Mouse (Mus musculus) midbrain, embryonic 11.5 days (tissue): ENCODE results near the gene Rapgef4. TPM values are rescaled to one million over a fixed set of nuclear protein-coding genes. Genes with fewer than 3 reads are reported as not detected.
A peak's percentile ranks its signal among the peaks of the same experiment; 100 is the strongest.

ENCODE experiments used
- ATAC-seq: fragments of 200-750 bp; cut with Nextera tagmentation; 2 replicates; pipeline ENCODE4 v1.8.0; 2017; ENCODE audit warnings: moderate TSS enrichment, moderate library complexity; ENCODE audit not compliant: low FRiP score
- DNase-seq: peaks from one replicate; pipeline ENCODE4 v3.0.0; 2015; ENCODE audit warnings: low spot score; ENCODE audit errors: missing footprints
- H3K27ac ChIP-seq: fragments of 300-500 bp; sonication (generic); 2 replicates; pipeline ENCODE4 v1.5.1; 2014; ENCODE audit warnings: low read depth, low read length
- H3K27me3 ChIP-seq: fragments of 300-500 bp; sonication (generic); 2 replicates; pipeline ENCODE4 v1.6.1; 2014; ENCODE audit warnings: mild to moderate bottlenecking, low read length, moderate library complexity, mixed read lengths; ENCODE audit not compliant: control insufficient read depth, insufficient read depth
- H3K36me3 ChIP-seq: fragments of 300-500 bp; sonication (generic); 2 replicates; pipeline ENCODE4 v1.6.1; 2014; ENCODE audit warnings: mild to moderate bottlenecking, low read length, moderate library complexity, mixed read lengths; ENCODE audit not compliant: control insufficient read depth, insufficient read depth
- H3K4me1 ChIP-seq: fragments of 300-500 bp; sonication (generic); 2 replicates; pipeline ENCODE4 v1.6.1; 2014; ENCODE audit warnings: low read length; ENCODE audit not compliant: control insufficient read depth, insufficient read depth
- H3K4me2 ChIP-seq: fragments of 300-500 bp; sonication (generic); 2 replicates; pipeline ENCODE4 v1.6.1; 2014; ENCODE audit warnings: mild to moderate bottlenecking, moderate library complexity
- H3K4me3 ChIP-seq: fragments of 300-500 bp; sonication (generic); 2 replicates; pipeline ENCODE4 v1.5.1; 2014; ENCODE audit warnings: low read depth, low read length
- H3K9ac ChIP-seq: fragments of 300-500 bp; sonication (generic); 2 replicates; pipeline ENCODE4 v1.6.1; 2014; ENCODE audit warnings: low read length
- H3K9me3 ChIP-seq: fragments of 300-500 bp; sonication (generic); 2 replicates; pipeline ENCODE4 v1.6.1; 2016; ENCODE audit warnings: low read length; ENCODE audit not compliant: control insufficient read depth
- WGBS: fragments of 180-500 bp; shearing (Covaris S2); extraction: QIAGEN DNeasy Blood & Tissue Kit; methylation state at CpG from one replicate; pipeline ENCODE4 v1.1.7; 2014; 5-methylcytosine and 5-hydroxymethylcytosine counted together
- polyA plus RNA-seq: library from polyadenylated mRNA; unstranded; fragments of >200 nt; fragmentation: Nextera tagmentation; extraction: Ambion mirVana; gene quantifications from 2 replicates; pipeline ENCODE4 v1.2.1, GENCODE M21; 2014

Rapgef4 gene
- polyA plus RNA-seq, 1 experiment from 2014 or later, result 2.0 TPM

GRCm38 (mm10) chr2:72241714-72242472 is 260.9 kb downstream of the Rapgef4 start:
- 57% methylated on average over 14 of the region's 14 CpGs for WGBS
- H3K4me1 ChIP-seq, result peaks cover 12% of the 10 kb centered on the region

GRCm38 (mm10) chr2:72242910-72243675 is 262.1 kb downstream of the Rapgef4 start:
- Histone ChIP-seq H3K4me2 (no peak overlapping the region), H3K4me1 (peaks cover 12% of the 10 kb centered on the region), H3K27ac (no peak overlapping the region), H3K9me3 (no peaks in the 10 kb centered on the region), H3K4me3 (no peak overlapping the region), H3K27me3 (no peaks in the 10 kb centered on the region), H3K9ac (no peak overlapping the region), H3K36me3 (no peaks in the 10 kb centered on the region)
- DNase-seq (peak; percentile 80), ATAC-seq (no peak)
- 38% methylated on average over 12 of the region's 12 CpGs for WGBS

More at GRCm38 (mm10) chr2:72241714-72242472, 260.9 kb downstream of the Rapgef4 start:
- Histone ChIP-seq H3K4me2 (peak overlapping the region; percentile 15; the same call in 1 of the 2 replicates), H3K27me3 (no peaks in the 10 kb centered on the region), H3K36me3 (no peaks in the 10 kb centered on the region), H3K27ac (no peak overlapping the region), H3K4me3 (no peak overlapping the region), H3K9ac (no peak overlapping the region), H3K9me3 (no peaks in the 10 kb centered on the region)
- DNase-seq (peak; percentile 81), ATAC-seq (no peak)

- no peak for ATAC-seq
- H3K4me3 ChIP-seq, result no peak overlapping the region
Measured at GRCm38 (mm10) chr2:72245631-72246030, 264.6 kb downstream of the Rapgef4 start.

GRCm38 (mm10) chr2:72246376-72246775 is 265.3 kb downstream of the Rapgef4 start:
- peaks cover 12% of the 10 kb centered on the region for H3K4me1 ChIP-seq
- ATAC-seq, result no peak
- WGBS, result 91% methylated on average over 11 of the region's 11 CpGs

More at GRCm38 (mm10) chr2:72245631-72246030, 264.6 kb downstream of the Rapgef4 start:
- H3K9ac ChIP-seq, result no peak overlapping the region
- H3K27me3 ChIP-seq, result no peaks in the 10 kb centered on the region
- 89% methylated on average over 4 of the region's 4 CpGs for WGBS
- no peaks in the 10 kb centered on the region for H3K9me3 ChIP-seq
- no peak overlapping the region for H3K27ac ChIP-seq
- H3K36me3 ChIP-seq, result no peaks in the 10 kb centered on the region
- no peak overlapping the region for H3K4me2 ChIP-seq
- peak; percentile 62 for DNase-seq
- H3K4me1 ChIP-seq, result peaks cover 12% of the 10 kb centered on the region

GRCm38 (mm10) chr2:72247819-72248218 is 266.8 kb downstream of the Rapgef4 start:
- H3K27ac ChIP-seq, result no peak overlapping the region
- no peaks in the 10 kb centered on the region for H3K36me3 ChIP-seq
- H3K9me3 ChIP-seq, result no peaks in the 10 kb centered on the region
- ATAC-seq (no peak), DNase-seq (peak; percentile 54)
- no peak overlapping the region for H3K4me3 ChIP-seq
- WGBS, result 93% methylated on average over 6 of the region's 6 CpGs
- H3K27me3 ChIP-seq, result no peaks in the 10 kb centered on the region
- no peak overlapping the region for H3K4me2 ChIP-seq
- H3K9ac ChIP-seq, result no peak overlapping the region
- peaks cover 6% of the 10 kb centered on the region for H3K4me1 ChIP-seq

More at GRCm38 (mm10) chr2:72246376-72246775, 265.3 kb downstream of the Rapgef4 start:
- Histone ChIP-seq H3K4me2 (no peak overlapping the region), H3K27ac (no peak overlapping the region), H3K36me3 (no peaks in the 10 kb centered on the region), H3K9me3 (no peaks in the 10 kb centered on the region), H3K4me3 (no peak overlapping the region), H3K9ac (no peak overlapping the region), H3K27me3 (no peaks in the 10 kb centered on the region)
- DNase-seq, result peak; percentile 56

- H3K4me1 ChIP-seq, result 0 out of 2 replicates have a peak, but pooled peaks cover 3% of the 10 kb centered on the region
- H3K36me3 ChIP-seq, result no peaks in the 10 kb centered on the region
- H3K9ac ChIP-seq, result no peak overlapping the region
- no peak overlapping the region for H3K4me2 ChIP-seq
- WGBS, result 59% methylated on average over 18 of the region's 18 CpGs
- peak; percentile 80 for DNase-seq
- no peak for ATAC-seq
- no peak overlapping the region for H3K27ac ChIP-seq
- no peaks in the 10 kb centered on the region for H3K27me3 ChIP-seq
- H3K9me3 ChIP-seq, result no peaks in the 10 kb centered on the region
- no peak overlapping the region for H3K4me3 ChIP-seq
Measured at GRCm38 (mm10) chr2:72252510-72253505, 271.8 kb downstream of the Rapgef4 start.

GRCm38 (mm10) chr2:72253882-72254281 is 272.8 kb downstream of the Rapgef4 start:
- 76% methylated on average over 4 of the region's 4 CpGs for WGBS
- no peak for DNase-seq

GRCm38 (mm10) chr2:72254813-72255582 is 274.0 kb downstream of the Rapgef4 start:
- DNase-seq, result peak; percentile 85
- Histone ChIP-seq H3K4me2 (0 out of 2 replicates have a peak overlapping the region, but pooled peaks have one; percentile 4), H3K4me3 (no peak overlapping the region), H3K4me1 (0 out of 2 replicates have a peak, but pooled peaks cover 3% of the 10 kb centered on the region), H3K9me3 (no peaks in the 10 kb centered on the region), H3K27ac (no peak overlapping the region), H3K27me3 (no peaks in the 10 kb centered on the region), H3K36me3 (no peaks in the 10 kb centered on the region), H3K9ac (no peak overlapping the region)
- WGBS, result 39% methylated on average over 14 of the region's 14 CpGs
- no peak for ATAC-seq

More at GRCm38 (mm10) chr2:72253882-72254281, 272.8 kb downstream of the Rapgef4 start:
- Histone ChIP-seq H3K4me3 (no peak overlapping the region), H3K27ac (no peak overlapping the region), H3K36me3 (no peaks in the 10 kb centered on the region), H3K27me3 (no peaks in the 10 kb centered on the region), H3K9ac (no peak overlapping the region), H3K4me1 (0 out of 2 replicates have a peak, but pooled peaks cover 3% of the 10 kb centered on the region), H3K9me3 (no peaks in the 10 kb centered on the region), H3K4me2 (no peak overlapping the region)
- ATAC-seq, result no peak
